Mouse (Mus musculus) G1E-ER4 (cell line): Measurements from ENCODE around the gene Fuz. TPM values are rescaled to one million over a fixed set of nuclear protein-coding genes. Genes with fewer than 3 reads are reported as not detected.

ENCODE experiments used
- GATA1 ChIP-seq: IDR thresholded peaks from one replicate; pipeline ENCODE4 v1.8.0; 2012; ENCODE audit warnings: low read length, inconsistent platforms
- polyA plus RNA-seq: library from polyadenylated mRNA; stranded (reverse); fragments of >175 nt; gene quantifications from 2 replicates; pipeline ENCODE4 v1.2.3, GENCODE M21; 2012

Gene Fuz
- polyA plus RNA-seq, 1 experiment: 78.5 TPM

- TF ChIP-seq GATA1: no peak
Observed at GRCm38 (mm10) chr7:44855036-44855435, 40.8 kb upstream of the Fuz start.

- TF ChIP-seq GATA1: no peak
Observed at GRCm38 (mm10) chr7:44856265-44856916, 39.5 kb upstream of the Fuz start.

- TF ChIP-seq GATA1: no peak
Observed at GRCm38 (mm10) chr7:44857042-44857552, 38.8 kb upstream of the Fuz start, which contains the start of gene Pnkp. TSS of gene Pnkp (plus strand) at chr7:44857139.

- no peak for TF ChIP-seq GATA1
Observed at GRCm38 (mm10) chr7:44857905-44858304, 38.0 kb upstream of the Fuz start.

- no peak for TF ChIP-seq GATA1
Observed at GRCm38 (mm10) chr7:44859896-44860295, 36.0 kb upstream of the Fuz start.

- TF ChIP-seq GATA1: no peak
Observed at GRCm38 (mm10) chr7:44860576-44861428, 35.1 kb upstream of the Fuz start.

GRCm38 (mm10) chr7:44861429-44861816 is 34.5 kb upstream of the Fuz start:
- no peak for TF ChIP-seq GATA1

GRCm38 (mm10) chr7:44862434-44862833 is 33.4 kb upstream of the Fuz start:
- no peak for TF ChIP-seq GATA1

GRCm38 (mm10) chr7:44863210-44863609 is 32.7 kb upstream of the Fuz start:
- no peak for TF ChIP-seq GATA1

- TF ChIP-seq GATA1: no peak
Observed at GRCm38 (mm10) chr7:44863982-44864494, 31.8 kb upstream of the Fuz start.

- TF ChIP-seq GATA1: no peak
Observed at GRCm38 (mm10) chr7:44864595-44865542, 31.0 kb upstream of the Fuz start.

GRCm38 (mm10) chr7:44866276-44867009 is 29.4 kb upstream of the Fuz start:
- no peak for TF ChIP-seq GATA1

GRCm38 (mm10) chr7:44867010-44867702 is 28.7 kb upstream of the Fuz start:
- TF ChIP-seq GATA1: no peak

- no peak for TF ChIP-seq GATA1
Observed at GRCm38 (mm10) chr7:44867802-44868201, 28.1 kb upstream of the Fuz start.
